Mouse (Mus musculus) induced T-regulatory cell, adult 2 months (primary cell): ENCODE data around the gene Kirrel3.

ENCODE experiments used
- DNase-seq: peaks from one replicate; pipeline ENCODE4 v3.0.0-alpha.2; 2012; ENCODE audit warnings: low read depth

Kirrel3 gene

GRCm38 (mm10) chr9:34825089-34825400 lies 339.4 kb downstream of the Kirrel3 start:
- DNase-seq: no peak

DNA sequence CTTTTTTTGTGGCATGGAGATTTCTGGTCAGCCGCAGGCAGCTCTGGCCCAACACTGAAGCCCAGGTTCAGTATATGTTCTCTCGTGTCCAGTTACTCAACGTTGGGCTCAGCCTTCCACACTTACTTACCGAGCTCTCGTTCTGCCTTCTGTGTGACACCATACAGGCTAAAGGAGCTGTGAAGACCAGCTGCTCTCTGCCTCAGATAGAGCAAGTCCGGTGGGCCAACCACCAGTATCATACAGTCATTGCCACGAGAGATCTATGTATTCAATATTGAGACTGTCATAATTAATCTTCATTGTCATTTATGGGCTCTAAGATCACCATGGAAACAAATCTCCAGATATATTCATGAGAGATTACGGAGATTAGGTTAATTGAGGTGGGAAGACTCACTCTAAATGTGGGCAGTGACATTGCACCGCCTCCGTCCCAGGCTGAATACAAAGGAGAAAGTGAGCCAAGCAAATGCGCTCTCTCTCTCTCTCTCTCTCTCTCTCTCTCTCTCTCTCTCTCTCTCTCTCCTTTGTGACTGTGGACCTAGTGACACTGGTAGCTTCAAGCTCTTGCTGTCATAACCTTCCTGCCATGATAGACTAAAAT lies 339.8 kb downstream of the Kirrel3 start:
- no peak for DNase-seq

- DNase-seq: no peak
These were observed 345.0 kb downstream of the Kirrel3 start for GRCm38 (mm10) chr9:34830696-34831095.

GRCm38 (mm10) chr9:34836801-34837200 lies 351.1 kb downstream of the Kirrel3 start:
- DNase-seq: no peak

DNA sequence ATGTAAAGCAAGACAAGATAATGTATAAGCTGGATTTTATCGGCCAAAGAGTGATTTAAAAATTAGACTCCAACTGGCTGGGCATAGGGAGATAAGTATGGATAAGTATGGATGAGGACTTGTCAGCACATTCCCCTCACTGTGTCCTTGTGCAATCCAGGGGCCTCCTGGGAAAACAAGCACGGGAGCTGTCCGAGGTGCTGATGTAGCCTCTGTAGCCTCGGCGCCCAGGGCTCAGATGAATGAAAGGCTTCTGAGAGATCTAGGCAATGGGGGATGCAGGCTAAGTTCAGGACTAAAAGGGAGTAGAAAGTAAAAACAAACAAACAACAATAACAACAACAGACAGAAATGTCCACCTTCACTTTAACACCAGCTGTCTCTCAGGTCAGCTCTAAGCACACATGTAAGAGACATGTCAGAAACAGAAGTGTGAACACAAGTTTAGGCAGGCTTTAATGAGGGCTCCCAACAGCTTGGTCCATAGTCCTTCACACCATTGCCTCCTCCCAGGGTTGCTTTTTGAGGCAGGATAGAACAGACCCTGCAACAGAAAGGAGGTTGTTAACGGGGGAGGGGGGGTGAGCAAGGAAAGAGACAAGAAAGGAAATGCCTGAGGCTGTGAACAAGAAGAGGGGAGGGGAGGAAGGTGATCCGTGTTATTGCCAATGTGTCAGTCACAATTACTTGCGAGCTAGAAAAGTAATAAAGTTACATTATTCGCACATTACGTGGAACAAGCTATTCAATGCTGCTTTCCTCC lies 352.2 kb downstream of the Kirrel3 start:
- DNase-seq: no peak

GRCm38 (mm10) chr9:34843275-34843965 lies 357.7 kb downstream of the Kirrel3 start:
- DNase-seq: no peak

- no peak for DNase-seq
These were observed 360.7 kb downstream of the Kirrel3 start for GRCm38 (mm10) chr9:34846440-34846839.

DNA sequence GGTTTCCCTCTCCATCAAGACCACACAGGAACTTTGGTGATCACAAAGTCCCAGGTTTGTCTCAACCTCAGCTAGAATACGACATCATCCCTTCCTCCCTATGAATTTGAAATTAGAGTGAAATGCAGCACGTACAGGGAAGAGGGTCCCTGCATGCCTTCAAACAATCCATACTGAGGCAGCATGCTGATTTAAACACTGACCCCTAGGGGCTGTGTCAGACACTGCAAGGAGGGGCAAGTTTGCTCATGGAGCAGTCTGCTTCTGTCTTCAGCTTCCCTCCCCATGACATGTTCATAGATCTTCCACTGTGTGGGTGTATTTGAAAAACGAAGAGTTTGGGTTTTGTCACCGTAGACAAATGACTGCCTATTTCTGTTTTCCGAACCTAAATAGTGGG lies 362.0 kb downstream of the Kirrel3 start:
- peak; percentile 5 for DNase-seq

DNA sequence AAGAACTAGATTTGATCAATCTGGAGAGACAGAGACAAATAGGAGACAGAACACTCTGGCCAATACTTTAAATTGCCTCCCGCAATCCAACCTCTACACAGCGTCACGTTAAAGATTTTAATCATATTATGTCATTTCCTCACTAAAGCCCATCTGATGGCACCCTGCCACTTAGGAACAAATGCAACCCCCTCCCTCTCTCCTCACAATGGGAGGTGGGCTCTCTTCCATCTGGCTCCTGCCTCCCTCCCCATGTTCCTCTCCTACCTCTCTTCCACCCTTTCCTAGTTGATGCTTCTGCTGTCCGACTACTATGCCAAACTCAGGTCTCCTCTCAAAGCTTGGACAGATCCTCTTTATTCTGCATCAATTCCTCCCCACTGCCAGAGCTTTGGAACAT lies 365.4 kb downstream of the Kirrel3 start:
- DNase-seq: no peak

- peak; percentile 23 for DNase-seq
These were observed 371.9 kb downstream of the Kirrel3 start for GRCm38 (mm10) chr9:34857575-34857974.

DNA sequence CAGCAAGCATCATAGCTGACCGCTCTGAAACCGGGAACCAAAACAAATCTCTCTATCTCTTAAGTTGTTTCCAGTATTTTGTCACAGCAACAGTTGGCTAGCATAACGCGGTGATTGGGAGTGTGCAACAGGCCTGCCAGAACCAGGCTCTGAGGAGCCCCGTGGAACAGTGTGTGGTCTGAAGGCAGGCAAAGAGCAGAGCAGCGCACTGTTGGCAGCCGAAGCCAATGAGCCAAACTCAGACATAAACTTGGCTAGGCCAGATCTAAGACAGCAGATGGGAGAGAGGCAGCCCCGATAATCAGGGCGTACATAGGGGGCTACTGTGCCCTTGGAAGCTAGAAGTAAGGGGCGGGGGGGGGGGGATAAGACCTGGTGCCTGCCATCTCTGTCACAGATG lies 372.4 kb downstream of the Kirrel3 start:
- no peak for DNase-seq

DNA sequence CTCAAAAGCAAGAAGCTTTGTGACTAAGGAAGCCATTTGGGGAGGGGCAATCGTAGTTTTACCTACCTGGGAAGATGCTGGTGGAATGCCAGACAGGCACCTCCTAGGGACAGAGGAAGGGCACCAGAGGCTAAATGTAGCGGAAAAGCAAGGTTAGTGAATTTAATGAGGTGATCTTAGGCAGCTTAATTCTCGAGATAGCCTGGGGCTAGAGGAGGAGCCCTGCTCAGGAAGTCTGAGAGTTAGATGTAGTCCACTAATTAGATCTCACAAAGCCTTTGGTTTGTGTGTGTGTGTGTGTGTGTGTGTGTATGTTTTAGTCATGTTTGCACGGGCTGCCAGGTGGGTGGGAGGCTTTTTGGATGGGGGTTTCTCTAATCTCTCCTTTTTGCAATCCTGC lies 375.2 kb downstream of the Kirrel3 start:
- DNase-seq: no peak

DNA sequence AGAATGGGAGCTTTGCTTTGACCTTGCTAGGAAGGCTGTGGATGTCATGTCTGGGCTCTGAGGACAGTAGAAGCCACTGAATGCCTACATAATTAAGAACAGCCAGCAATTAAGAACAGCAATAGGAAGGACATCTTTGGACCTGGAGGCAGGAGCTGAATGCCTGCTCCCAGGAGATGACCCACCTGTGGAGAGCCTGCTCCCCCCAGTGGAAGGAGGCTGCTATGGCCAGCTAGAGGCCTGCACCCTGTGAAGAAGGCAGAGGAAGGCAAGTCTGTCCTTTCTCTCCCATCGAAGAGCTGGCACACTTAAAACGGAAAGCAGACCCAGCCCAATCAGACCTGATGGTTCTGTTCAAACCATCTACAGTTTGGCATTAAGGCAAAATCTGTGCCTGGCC lies 376.1 kb downstream of the Kirrel3 start:
- no peak for DNase-seq

GRCm38 (mm10) chr9:34865606-34866005 lies 379.9 kb downstream of the Kirrel3 start:
- no peak for DNase-seq

DNA sequence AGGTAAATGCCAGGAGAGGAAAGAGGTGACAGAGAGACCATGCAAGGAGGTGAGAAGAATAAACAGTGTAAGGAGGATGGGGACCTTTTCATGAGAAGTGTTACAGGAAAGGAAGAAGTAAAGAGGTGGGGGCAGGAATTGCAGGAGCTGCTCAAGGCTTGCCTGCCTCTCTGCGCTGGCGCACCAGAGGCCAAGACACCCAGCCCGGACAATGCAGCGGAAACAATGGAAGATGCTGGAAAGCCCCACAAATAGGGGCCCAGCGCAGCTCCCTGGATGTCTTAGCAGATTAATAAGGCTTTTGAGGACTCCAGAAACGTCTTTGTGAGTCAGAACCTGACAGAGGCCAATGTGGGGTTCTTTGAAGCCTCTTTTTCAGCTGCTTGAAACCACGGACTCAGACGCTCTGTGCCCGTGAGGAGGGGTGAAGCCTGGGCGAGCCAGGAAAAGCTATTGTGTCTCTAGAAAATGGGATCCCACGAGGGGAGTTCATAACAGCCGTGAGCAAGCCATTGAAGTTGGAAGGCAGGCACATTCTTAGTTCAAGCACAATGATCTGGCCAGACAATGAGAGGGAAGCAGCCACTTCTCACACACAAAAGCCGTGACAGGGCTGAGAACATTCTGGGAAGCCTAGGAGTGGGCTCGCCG lies 385.7 kb downstream of the Kirrel3 start:
- no peak for DNase-seq

GRCm38 (mm10) chr9:34875238-34875637 lies 389.5 kb downstream of the Kirrel3 start:
- DNase-seq: no peak

DNA sequence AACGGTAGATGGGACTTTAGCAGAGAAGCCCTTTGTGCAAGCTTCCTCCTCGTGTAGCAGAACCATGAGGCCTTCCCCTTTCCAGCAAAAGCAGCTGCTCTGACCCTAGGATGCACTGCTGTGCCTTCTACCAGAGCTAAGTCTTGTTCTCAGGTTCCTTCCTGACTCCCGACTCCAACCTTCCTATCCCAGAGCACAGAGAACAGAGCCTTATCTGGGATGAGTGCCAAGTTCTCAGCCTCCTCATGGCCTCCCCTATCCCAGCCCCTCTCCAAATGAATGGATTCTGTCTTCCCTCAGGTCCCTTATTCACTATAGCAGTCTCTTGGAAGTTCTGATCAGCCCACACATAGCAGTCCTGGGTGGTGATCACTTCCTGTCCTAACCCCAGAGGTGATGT lies 391.5 kb downstream of the Kirrel3 start:
- DNase-seq: no peak

- DNase-seq: no peak
These were observed 392.1 kb downstream of the Kirrel3 start for GRCm38 (mm10) chr9:34877799-34878198.

DNA sequence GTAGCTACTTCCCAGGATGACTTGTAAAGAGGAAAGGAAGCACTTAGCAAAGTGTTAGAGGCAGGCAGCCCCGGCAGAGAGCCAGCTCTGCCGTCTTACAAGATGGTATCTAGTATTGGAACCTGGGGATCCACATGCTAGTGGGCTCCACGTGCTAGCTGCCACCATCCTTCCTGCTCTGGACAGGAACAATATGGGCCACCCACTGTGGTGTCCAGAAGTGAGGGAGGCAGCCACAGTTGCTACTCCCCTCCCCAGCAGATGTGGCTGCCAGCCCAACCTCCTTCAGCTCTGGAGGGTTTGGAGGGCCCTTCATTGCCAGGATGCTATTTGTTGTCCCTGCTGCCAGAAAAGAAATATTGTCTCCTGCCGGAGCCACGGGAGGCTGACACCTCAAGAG lies 396.1 kb downstream of the Kirrel3 start:
- no peak for DNase-seq

DNA sequence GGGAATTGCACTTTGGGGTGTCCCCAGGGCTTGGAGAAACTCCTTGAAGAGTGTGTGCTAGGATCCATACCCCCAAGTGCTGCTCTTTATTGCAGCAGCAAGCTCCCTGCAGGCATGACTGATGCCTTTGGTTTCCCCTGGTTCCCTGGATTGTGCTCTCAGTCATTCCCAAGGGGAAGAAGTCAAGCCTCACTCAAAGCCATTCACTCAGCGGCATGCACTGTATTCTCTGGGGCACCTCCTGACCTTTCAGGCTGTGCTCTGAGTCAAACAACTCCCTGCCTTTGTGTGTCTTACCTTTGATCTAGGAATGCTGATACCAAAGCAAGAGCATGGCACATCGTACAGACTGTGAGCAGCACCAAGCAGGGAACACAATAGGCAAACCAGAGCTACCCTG lies 396.5 kb downstream of the Kirrel3 start:
- no peak for DNase-seq

- no peak for DNase-seq
These were observed 397.4 kb downstream of the Kirrel3 start for GRCm38 (mm10) chr9:34883122-34883521.

DNA sequence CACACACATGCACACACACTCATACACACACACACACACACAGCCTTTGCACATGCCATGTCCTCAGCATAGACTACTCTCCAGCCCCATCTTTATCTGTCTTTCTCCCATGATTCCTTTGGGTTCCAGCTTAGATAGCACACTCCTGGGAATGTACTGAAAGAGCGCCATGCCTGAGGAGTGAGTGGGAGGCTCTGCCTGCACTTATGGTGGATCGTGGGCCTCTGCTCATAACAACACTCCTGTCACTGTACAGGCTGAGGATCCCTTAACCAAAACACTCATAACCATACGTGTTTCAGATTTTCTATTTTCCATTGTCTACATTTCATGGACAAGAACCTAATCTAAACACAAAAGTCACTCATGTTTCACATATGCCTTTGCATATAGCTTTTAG lies 398.6 kb downstream of the Kirrel3 start:
- no peak for DNase-seq

DNA sequence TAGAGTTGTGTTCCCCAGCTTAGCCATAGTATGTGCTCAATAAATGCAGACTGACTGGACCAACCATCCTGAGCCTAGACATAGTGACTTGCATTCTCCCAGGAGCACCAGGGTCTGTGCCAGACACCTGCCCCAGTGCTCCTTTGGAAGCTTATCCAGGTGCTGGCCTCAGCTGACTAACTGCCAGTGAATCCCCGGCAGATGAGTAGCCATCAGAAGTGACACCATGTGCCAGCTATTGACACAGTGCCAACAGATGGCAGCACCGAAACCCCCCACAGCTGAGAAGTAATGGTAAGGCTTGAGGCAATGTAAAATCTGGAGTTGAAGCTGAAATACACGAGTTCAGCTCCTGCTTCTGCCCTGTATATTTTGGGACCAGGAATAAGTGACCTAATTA lies 399.2 kb downstream of the Kirrel3 start:
- DNase-seq: no peak
